Mouse (Mus musculus): ENCODE results near the gene Csnk1d. TPM values are rescaled to one million over a fixed set of nuclear protein-coding genes. Genes with fewer than 3 reads are reported as not detected.

Gene Csnk1d
- polyA plus RNA-seq, 1 experiment from 2014 or later, result 99.8 TPM

Other genes with a start within 250 kb of the Csnk1d start
- gene Hmga1b, start 228.5 kb downstream of the Csnk1d start, polyA plus RNA-seq (2016; fragmentation: Nextera tagmentation; extraction: Ambion mirVana), result 6.4 and 7.7 TPM in 2 replicates
- gene Rfng, start 207.1 kb downstream of the Csnk1d start, polyA plus RNA-seq (2016; fragmentation: Nextera tagmentation; extraction: Ambion mirVana), result 28.4 and 30.4 TPM in 2 replicates
- 184 and 208 TPM in 2 replicates for gene Gps1, start 207.1 kb downstream of the Csnk1d start, polyA plus RNA-seq (2016; fragmentation: Nextera tagmentation; extraction: Ambion mirVana)
- gene Dus1l, start 194.9 kb downstream of the Csnk1d start, polyA plus RNA-seq (2016; fragmentation: Nextera tagmentation; extraction: Ambion mirVana), result 70.5 and 88.8 TPM in 2 replicates
- gene Fasn, start 166.8 kb downstream of the Csnk1d start, polyA plus RNA-seq (2016; fragmentation: Nextera tagmentation; extraction: Ambion mirVana), result 55.2 and 74.9 TPM in 2 replicates
- gene Ccdc57, start 58.5 kb downstream of the Csnk1d start, polyA plus RNA-seq (2016; fragmentation: Nextera tagmentation; extraction: Ambion mirVana), result 6.0 and 6.5 TPM in 2 replicates
- 416 and 440 TPM in 2 replicates for gene Slc16a3, start 42.9 kb downstream of the Csnk1d start, polyA plus RNA-seq (2016; fragmentation: Nextera tagmentation; extraction: Ambion mirVana)
- not detected in 2 replicates for gene Cd7, start 48.1 kb upstream of the Csnk1d start, polyA plus RNA-seq (2016; fragmentation: Nextera tagmentation; extraction: Ambion mirVana)
- not detected in 2 replicates for gene Sectm1b, start 72.2 kb upstream of the Csnk1d start, polyA plus RNA-seq (2016; fragmentation: Nextera tagmentation; extraction: Ambion mirVana)
- gene Sectm1a, start 89.9 kb upstream of the Csnk1d start, polyA plus RNA-seq (2016; fragmentation: Nextera tagmentation; extraction: Ambion mirVana), result not detected in 2 replicates
- not detected in 2 replicates for gene Tex19.2, start 127.3 kb upstream of the Csnk1d start, polyA plus RNA-seq (2016; fragmentation: Nextera tagmentation; extraction: Ambion mirVana)
- gene Tex19.1, start 154.8 kb upstream of the Csnk1d start, polyA plus RNA-seq (2016; fragmentation: Nextera tagmentation; extraction: Ambion mirVana), result 0.10 and 0.14 TPM in 2 replicates
- 0.08 TPM in 1 of 2 replicates, not detected in the other for gene Uts2r, start 168.9 kb upstream of the Csnk1d start, polyA plus RNA-seq (2016; fragmentation: Nextera tagmentation; extraction: Ambion mirVana)
- gene Hexdc, start 213.1 kb upstream of the Csnk1d start, polyA plus RNA-seq (2016; fragmentation: Nextera tagmentation; extraction: Ambion mirVana), result 5.3 and 7.6 TPM in 2 replicates
- gene Ogfod3, start 213.4 kb upstream of the Csnk1d start, polyA plus RNA-seq (2016; fragmentation: Nextera tagmentation; extraction: Ambion mirVana), result 29.1 and 29.8 TPM in 2 replicates
- gene Cybc1, start 238.0 kb upstream of the Csnk1d start, polyA plus RNA-seq (2016; fragmentation: Nextera tagmentation; extraction: Ambion mirVana), result 22.9 and 28.0 TPM in 2 replicates
- 48.6 and 60.0 TPM in 2 replicates for gene Narf, start 245.9 kb upstream of the Csnk1d start, polyA plus RNA-seq (2016; fragmentation: Nextera tagmentation; extraction: Ambion mirVana)

Data from heart, embryonic 10.5 days (tissue).